Mouse (Mus musculus) forebrain, embryonic 11.5 days (tissue): ENCODE data around the gene Gm11213. TPM values are rescaled to one million over a fixed set of nuclear protein-coding genes. Genes with fewer than 3 reads are reported as not detected.

ENCODE experiments used
- ATAC-seq: fragments of 200-750 bp; cut with Nextera tagmentation; replicated peaks from 2 replicates; pipeline ENCODE4 v1.8.0; 2017; ENCODE audit warnings: moderate TSS enrichment; ENCODE audit not compliant: low FRiP score
- DNase-seq: peaks from one replicate; pipeline ENCODE4 v3.0.0-alpha.2; 2017; ENCODE audit warnings: low spot score
- H3K27ac ChIP-seq: fragments of 300-500 bp; sonication (generic); 2 replicates; pipeline ENCODE4 v1.5.1; 2014; ENCODE audit warnings: low read depth, low read length
- H3K27me3 ChIP-seq: fragments of 300-500 bp; sonication (generic); 2 replicates; pipeline ENCODE4 v1.6.1; 2014; ENCODE audit warnings: mild to moderate bottlenecking, low read length, mixed read lengths; ENCODE audit not compliant: control insufficient read depth, insufficient read depth
- H3K36me3 ChIP-seq: fragments of 300-500 bp; sonication (generic); 2 replicates; pipeline ENCODE4 v1.6.1; 2014; ENCODE audit warnings: mild to moderate bottlenecking, low read length, moderate library complexity, mixed read lengths; ENCODE audit not compliant: control insufficient read depth, insufficient read depth
- H3K4me1 ChIP-seq: fragments of 300-500 bp; sonication (generic); replicated peaks from 2 replicates; pipeline ENCODE4 v1.6.1; 2014; ENCODE audit warnings: low read length, mixed read lengths; ENCODE audit not compliant: control insufficient read depth, insufficient read depth
- H3K4me2 ChIP-seq: fragments of 300-500 bp; sonication (generic); 2 replicates; pipeline ENCODE4 v1.6.1; 2014; ENCODE audit warnings: low read depth, mild to moderate bottlenecking, low read length, moderate library complexity, mixed read lengths; ENCODE audit not compliant: severe bottlenecking
- H3K4me3 ChIP-seq: fragments of 300-500 bp; sonication (generic); 2 replicates; pipeline ENCODE4 v1.5.1; 2014; ENCODE audit warnings: low read depth, low read length
- H3K9ac ChIP-seq: fragments of 300-500 bp; sonication (generic); 2 replicates; pipeline ENCODE4 v1.6.1; 2014; ENCODE audit warnings: low read length
- H3K9me3 ChIP-seq: fragments of 300-500 bp; sonication (generic); 2 replicates; pipeline ENCODE4 v1.6.1; 2016; ENCODE audit warnings: low read length, mixed read lengths; ENCODE audit not compliant: control insufficient read depth
- WGBS: fragments of 180-500 bp; shearing (Covaris S2); extraction: QIAGEN DNeasy Blood & Tissue Kit; methylation state at CpG from one replicate; pipeline ENCODE4 v1.1.7; 2014; 5-methylcytosine and 5-hydroxymethylcytosine counted together
- polyA plus RNA-seq: library from polyadenylated mRNA; unstranded; fragments of >200 nt; fragmentation: Nextera tagmentation; extraction: Ambion mirVana; gene quantifications from 2 replicates; pipeline ENCODE4 v1.2.1, GENCODE M21; 2014

Gm11213 gene
- polyA plus RNA-seq, 1 experiment from 2014 or later = not detected

- Histone ChIP-seq H3K4me2 (no peak overlapping the region), H3K36me3 (peaks cover 3% of the 10 kb centered on the region; the same call in 1 of the 2 replicates), H3K27me3 (no peaks in the 10 kb centered on the region), H3K9me3 (no peaks in the 10 kb centered on the region), H3K9ac (no peak overlapping the region), H3K4me1 (peaks cover 9% of the 10 kb centered on the region), H3K4me3 (no peak overlapping the region), H3K27ac (no peak overlapping the region)
- DNase-seq (no peak), ATAC-seq (no peak)
- 91% methylated on average over 1 of the region's 1 CpGs for WGBS
Measured at GRCm38 (mm10) chr4:63547799-63548198, 57.3 kb downstream of the Gm11213 start.

Other genes with a start within 250 kb of the Gm11213 start
- gene Orm3, start 249.1 kb downstream of the Gm11213 start, polyA plus RNA-seq = not detected in 2 replicates
- gene Orm2, start 242.8 kb downstream of the Gm11213 start, polyA plus RNA-seq = not detected in 2 replicates
- gene Akna, start 201.9 kb downstream of the Gm11213 start, polyA plus RNA-seq = 18.8 and 21.0 TPM in 2 replicates
- 10.7 and 11.0 TPM in 2 replicates for gene Whrn, start 109.3 kb downstream of the Gm11213 start, polyA plus RNA-seq
- 298 and 308 TPM in 2 replicates for gene Atp6v1g1, start 60.5 kb downstream of the Gm11213 start, polyA plus RNA-seq
- gene Tmem268, start 46.5 kb downstream of the Gm11213 start, polyA plus RNA-seq = 6.0 and 8.1 TPM in 2 replicates
- not detected in 2 replicates for gene Tex48, start 17.2 kb upstream of the Gm11213 start, polyA plus RNA-seq
- not detected in 2 replicates for gene Gm11214, start 58.1 kb upstream of the Gm11213 start, polyA plus RNA-seq
- not detected in 2 replicates for gene Tnfsf15, start 139.9 kb upstream of the Gm11213 start, polyA plus RNA-seq